Mouse (Mus musculus) frontal cortex, postnatal 36 days (tissue): ENCODE results near the gene Otos.

Source experiments
- DNase-seq, 2 experiments: peaks; one replicate each; pipeline ENCODE4 v3.0.0; 2022; ENCODE audit warnings: low spot score in 2 of 2

Otos gene

DNA sequence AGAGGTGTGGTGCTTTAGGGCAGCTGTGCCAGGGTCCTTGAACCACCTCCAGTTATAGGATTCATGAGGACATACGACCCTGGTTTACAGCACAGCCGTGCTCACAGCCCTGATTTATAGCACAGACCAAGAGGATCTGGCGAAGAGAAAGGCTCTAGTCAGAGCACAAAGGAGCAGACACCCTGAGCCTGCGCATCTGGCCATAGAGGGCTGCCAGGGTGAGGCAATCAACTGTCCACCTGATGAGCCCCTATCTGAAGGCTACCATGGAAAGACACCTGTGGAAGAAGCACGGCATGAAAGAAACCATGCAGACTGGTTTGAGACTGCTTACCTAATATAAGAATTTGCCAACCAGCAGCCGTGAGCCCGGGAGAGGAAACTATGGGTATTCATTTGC, 2.0 kb downstream of the Otos start:
- DNase-seq = no peak

DNA sequence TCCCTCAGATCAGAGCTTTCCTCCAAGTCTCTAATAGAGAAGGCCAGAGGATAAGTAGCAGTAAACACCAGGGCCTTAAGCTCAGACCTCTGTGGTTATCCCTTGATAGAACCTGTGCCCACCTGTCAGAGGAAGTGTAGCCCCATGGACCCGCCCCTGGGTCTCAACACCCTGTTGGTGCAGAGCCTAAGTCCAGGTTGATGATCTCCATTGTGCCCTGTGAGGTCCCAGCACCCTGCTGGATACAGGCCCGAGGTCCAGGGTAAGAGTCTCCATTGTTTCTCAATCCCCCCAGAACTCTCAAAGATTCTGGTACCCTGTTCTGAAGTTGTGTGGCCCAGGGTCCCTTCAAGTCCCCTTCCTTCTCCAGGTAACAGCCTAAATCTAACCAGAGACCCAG, 2.5 kb downstream of the Otos start:
- DNase-seq = no peak

DNA sequence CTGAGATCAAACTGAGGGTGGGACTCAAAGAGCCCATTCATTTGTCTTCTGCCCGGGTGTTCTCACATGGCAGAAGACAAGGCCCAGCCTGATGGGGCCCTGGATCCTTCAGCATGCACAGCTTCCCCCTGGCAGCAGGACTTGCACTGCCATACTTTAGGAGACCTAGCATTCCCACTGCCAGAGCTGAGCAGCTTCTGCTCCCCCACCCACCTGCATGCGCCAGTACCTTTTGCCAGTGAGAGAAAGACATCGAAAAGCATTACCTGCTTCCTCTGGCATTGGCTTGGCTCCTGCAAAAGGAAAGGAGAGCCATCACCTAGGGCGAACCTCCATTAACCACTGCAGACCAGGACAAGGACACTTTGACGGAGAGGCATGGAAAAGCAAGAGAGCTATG, 3.7 kb downstream of the Otos start:
- DNase-seq = no peak

DNA sequence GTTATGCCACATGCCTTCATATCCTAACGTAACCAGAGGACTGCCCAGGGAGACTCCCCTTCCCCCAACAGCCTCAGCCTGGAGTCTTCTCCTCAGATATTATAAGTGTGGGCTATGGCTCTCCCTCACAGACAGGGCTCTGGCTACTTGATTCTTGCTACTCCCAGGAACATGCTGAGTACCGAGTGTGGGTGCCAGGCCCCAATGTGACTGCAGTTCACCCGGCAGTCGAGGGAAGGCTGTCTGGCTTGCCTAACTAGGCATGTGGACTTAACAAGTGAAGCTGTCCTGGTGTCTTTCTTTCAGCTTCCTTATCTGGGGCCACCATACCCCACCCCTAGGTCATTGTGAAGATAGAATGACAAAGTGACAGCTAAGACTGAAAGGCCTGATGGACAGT, 5.0 kb downstream of the Otos start:
- DNase-seq = no peak

DNA sequence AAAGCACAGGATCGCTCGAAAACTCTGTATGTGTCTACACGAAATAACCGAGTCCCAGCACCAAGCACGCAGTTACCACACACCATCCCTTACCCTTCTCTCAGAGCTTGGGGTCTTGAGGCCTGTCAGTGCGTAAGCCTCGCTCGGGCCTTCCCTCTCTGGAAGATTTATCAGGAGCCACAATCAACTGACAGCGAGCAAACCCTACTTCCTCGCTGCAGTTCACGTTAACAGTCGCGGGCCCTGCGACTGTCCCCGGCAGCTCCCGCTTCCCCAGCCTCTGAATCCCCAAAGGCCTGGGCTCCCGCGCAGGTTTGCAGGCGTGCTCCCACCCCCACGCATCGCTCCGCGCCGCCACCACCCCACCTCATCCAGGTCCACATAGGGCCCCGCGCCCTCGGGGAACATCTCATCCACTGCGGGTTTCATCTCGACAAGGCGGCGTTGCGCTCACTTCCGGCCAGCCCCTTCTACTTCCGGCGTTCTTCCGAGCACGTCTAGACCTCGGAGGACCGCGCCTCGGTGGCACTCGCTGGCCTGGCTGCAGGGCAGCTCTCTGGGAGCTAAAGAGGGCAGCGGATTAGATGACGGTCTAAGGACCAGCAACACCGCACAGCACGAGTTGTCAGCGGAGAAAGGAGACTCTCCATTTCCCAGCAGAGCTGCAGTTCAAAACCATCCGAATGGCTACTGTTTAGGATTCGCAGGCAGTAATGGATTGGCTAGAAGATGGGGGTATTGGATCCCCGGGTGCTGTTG, 6.9 kb downstream of the Otos start, which contains the start of gene Cops9:
Cops9 (minus strand) TSS at position 472 of the 759 bp plus-strand sequence.
- DNase-seq = peak; percentile 91 to 92

DNA sequence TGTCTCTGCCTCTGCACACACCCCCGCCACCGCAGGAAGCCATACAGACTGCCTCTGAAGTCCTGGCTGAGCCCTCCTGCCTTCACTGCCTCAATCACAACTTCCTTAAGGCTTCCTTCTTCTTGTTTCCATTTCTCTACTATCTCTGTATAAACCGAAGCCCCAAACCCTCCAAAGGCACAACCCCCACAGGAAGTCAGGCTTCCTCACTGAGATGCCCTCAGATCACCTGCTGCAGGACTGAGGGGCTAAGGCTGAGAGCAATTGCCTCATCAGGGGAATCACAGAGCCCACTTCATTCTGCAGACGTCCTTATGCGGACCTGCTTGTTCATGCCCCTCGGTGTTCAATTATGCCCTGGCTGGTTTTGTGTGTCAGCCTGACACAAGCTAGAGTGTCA, 8.2 kb downstream of the Otos start:
- no peak for DNase-seq

DNA sequence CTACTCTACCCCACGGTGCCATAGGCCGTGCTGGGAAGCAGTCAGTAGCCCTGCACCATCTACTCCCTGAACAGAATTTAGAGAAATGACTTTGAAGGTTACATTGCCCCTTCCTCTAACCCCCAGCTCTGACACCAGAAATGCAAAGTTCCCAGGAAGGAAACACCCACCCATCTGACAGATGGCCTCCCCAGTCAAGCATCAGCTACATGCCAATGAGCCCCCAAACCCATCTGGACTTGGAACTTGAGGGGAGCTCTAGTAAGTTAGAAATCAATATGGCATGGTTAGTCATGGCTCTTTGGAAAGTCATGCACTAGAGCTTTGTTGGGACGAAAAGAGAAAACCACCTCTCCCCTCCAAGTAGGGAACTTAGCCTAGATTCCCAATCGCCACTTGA, 9.9 kb downstream of the Otos start:
- DNase-seq = no peak

DNA sequence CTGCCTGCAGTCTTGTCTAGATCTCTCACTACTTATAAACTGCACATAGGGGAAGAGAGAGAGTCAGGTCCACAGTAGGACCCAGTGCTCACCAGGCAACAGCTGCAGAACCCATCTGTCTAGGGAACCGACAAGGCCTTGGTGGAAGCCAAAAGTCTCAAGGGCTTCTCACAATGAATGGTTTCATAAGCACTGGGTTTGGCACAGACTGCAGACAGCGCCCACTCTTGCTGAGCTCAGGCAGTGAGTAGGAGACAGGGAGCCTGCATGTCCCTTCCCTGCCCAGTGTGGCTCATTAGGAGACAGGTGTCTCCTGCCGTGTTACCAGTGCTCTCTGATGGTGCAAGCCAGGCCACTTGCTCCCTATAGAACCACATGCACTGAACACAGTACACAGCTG, 10.5 kb downstream of the Otos start:
- DNase-seq = peak; percentile 70 to 83

DNA sequence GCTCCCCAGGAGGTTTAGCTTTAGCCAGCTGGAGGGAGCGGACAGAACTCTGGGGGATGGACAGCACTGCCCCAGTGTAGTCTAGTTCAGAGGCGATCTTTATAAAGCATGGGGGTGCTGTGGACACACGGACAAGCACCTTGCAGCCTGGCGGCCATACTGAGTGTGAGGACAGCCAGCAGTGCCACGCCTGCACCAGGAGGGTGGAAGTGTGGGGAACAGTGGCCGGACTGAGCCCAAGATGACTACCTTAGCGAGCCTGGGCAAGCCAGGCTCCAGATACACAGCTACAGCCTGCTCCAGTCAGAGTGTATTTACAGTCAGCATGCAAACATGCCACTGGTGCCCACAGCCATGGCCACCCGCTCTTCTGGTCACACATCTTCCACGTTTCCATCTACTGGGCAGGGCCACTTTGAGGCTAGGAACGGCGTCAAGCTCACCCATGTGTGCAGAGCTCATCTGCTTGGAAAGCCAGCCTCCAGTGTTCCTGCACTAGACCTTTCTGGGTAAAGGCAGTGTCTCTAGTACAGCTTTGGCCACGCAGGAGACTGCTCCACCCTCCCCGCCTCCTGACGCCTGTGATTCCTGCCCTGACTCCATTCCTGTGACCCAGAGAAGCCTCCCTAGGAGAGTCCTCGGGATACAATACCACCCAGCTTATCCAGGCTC, 11.0 kb downstream of the Otos start:
- DNase-seq = no peak

DNA sequence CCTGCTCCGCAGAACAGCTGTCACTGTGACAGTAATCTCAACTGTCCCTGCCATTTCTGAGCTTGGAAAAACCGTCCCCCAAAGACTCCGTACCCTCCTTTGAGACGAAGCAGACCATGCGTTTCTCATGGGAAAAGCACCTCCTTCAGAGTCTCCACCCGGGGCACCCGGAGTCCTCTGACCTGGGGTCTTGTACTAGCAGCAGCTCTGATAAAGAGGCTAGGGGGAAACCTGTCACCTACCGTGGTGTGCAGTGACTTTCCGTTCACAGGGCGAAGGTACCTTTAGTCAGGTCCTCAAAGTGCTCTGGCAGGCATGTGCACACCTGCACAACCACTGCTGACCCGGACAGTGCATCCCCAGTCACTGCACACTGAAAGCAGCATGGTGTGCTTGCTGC, 12.0 kb downstream of the Otos start:
- no peak for DNase-seq

DNA sequence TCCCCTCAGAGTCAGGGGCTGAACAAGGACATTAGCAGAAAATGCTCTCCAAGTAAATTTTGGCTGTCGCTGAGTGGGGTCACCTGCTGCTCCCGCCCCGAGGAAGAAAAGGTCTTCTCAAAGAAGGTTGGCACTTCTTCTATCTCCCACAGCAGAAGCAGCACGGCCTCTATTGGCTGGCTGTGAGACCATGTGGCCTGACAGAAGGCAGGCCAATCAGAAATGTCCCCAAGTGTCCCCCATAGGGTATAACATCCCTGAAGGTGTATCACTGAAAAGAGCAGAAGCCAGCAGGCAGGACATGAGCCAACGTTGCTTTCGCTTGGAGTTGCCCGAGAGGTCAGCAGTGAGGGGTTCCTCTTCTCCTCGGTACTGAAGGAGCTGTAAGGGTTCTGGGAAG, 12.6 kb downstream of the Otos start:
- no peak for DNase-seq

DNA sequence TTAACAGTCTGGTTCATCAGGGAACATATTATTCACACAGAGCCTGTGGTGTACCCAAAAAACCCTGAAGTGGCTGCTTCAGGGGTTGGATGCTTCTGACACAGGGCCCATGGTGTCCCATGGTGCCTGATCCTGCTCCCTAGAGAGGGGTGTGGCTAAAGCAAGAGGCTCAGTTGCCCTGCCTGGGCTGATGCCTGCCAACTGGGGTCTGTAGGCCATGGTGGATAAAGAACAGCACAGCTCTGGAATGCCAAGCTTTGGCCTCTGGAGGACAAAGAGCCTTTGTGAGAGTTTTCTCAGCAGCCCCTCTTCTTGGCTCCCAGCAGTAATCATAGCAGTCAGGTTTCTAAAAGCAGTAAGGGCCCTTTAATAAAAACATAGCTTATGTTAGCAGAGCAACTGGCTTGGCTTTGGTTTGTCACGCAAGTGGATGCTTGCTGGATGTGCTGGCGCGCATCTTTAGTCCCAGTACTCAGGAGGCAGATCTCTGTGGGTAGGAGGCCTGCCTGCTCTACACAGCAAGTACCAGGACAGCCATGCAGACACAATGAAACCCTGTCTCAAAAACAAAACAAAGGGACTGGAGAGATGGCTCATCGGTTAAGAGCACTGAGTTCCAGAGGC, 13.6 kb downstream of the Otos start:
- no peak for DNase-seq

DNA sequence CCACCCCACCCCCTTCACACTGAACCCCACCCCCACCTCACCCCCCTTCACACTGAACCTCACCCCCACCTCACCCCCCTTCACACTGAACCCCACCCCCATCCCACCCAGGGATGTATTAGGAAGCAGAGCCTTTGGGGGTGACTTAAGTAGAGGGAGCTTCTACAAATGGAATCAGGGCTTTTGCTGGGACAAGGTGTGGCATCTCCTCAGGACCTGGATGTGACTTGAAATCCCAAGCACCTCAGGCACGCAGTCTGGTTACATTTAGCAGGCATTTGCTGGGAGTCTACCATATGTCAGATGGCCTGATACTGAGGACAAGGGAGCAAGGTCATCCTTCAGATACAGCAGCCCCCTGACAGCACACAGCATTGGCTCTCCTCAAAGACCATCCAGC, 14.1 kb downstream of the Otos start:
- no peak for DNase-seq

DNA sequence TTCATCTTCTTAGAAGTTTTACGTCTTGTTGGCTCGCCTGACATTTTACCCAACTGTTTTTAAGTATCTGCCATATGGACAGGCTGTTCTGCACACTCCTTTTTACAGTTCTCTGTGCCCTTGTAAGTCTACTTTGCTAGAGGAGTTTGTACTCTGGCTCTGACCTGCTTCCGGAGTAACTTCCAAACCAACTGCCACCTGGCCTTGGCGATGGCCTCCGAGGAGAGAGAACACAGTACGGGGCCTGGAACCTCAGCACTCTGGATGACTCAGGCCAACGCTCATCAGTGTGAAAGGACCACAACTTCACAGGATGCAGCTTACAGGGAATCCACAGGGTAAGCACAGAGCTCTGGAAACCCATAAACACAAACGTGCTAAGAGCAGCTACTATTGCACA, 14.9 kb downstream of the Otos start:
- DNase-seq = no peak

DNA sequence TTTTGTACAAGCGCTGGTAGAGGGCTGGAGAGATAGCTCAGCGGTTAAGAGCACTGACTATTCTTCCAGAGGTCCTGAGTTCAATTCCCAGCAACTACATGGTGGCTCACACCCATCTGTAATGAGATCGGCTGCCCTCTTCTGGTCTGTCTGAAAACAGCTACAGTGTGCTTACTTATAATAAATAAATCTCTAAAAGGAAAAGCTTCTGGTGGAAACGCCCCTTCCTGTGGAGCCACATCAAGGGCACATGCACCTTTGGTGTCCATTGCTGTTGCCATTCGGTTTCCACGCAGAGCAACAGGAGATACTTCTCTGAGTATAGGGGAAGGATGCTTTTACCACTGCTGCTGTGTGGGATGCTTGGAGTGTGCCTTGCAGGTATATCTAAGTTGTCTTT, 15.7 kb downstream of the Otos start:
- no peak for DNase-seq

DNA sequence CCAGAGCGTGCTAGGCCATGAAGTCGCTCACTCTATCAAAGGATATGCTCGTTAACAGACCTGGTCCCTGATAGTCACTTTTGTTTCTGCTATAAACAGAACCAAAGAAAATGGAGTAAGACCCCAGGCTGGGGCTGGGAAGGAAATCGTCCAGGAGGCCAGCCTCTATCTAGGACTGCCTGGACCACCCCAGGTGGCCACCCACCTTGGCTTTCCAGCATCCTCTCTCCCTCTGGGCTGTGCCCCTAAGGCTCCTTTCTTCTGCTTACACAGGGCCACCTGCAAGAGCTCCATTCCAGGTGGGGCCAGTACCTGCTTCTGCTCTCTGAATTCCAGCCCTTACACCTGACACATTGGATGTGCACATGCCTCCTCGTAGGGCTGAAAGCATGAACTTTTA, 16.4 kb downstream of the Otos start:
- DNase-seq = no peak

DNA sequence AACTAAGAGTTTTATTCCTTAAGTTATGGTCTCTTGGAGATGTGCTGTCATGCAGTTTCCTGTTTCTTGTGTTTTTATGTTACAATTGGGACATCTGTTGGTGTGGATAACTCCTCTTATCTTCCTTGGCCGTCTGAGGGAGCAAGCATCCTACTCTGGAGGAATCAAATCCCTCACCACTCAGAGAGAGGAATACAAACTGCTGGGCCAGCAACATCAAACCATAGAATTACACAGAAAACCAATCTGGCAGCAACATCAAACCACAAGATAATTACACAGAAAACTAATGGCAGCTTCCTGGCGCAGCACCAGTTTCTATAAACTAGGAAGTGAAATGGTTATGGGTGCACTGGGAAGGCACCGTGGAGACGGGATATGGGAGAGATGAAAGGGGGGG, 20.4 kb downstream of the Otos start:
- DNase-seq = no peak

DNA sequence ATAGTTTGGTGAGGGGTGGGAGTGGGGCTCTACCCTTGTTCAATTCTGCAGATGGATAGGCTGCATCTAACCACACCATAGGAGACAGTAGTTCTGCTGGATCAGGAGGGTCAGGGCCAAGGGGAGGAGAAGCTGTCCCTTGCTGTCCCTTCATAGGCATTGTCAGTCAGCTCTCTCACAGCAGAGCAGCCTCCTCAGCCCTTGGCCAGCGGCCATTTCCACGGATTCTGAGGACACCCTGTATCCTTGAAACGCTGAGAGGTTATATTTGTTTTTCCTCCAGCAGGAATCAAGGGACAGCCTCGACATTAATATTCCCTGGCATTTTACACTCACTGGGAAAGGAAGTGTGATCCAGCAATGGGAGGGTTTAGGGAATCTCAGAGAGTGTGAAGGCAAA, 30.3 kb downstream of the Otos start:
- no peak for DNase-seq

DNA sequence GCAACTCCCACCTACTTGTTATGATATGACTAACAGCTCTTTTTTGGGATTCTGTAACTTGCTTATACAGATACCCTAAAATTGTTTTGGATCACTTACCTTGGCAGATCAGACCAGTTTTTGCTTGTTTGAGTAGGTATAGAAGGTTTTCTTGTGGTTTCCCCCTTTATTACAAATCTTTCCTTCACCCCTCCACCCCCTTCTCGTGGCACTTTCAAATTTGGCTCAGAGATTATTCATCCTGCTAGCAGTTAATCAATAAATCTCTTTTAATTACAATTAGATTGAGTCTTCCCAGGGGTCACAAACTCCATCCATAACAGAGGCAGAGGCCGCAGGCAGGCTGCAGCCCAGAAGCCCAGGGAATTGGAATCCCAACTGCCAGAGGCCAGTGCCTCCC, 31.2 kb downstream of the Otos start, which contains the start of gene Olfr12:
Olfr12 (plus strand) TSS at position 301 of the 400 bp plus-strand sequence.
- DNase-seq = no peak

DNA sequence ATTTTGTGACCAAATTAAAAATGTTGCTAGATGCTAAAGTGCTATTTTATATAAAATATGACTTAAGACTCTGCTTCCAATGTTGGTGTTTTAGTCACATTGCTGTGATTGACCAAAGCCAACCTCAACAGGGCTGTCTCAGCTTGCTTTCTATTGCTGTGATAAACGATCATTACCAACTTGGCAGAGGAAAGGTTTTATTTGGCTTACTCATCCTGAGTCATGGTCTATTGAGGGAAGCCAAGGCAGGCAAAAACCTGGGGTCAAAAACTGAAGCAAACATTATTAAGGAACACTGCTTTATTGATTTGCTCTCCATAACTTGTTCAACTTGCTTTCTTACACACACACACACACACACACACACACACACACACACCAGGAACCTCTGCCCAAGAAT, 32.6 kb downstream of the Otos start:
- DNase-seq = no peak

DNA sequence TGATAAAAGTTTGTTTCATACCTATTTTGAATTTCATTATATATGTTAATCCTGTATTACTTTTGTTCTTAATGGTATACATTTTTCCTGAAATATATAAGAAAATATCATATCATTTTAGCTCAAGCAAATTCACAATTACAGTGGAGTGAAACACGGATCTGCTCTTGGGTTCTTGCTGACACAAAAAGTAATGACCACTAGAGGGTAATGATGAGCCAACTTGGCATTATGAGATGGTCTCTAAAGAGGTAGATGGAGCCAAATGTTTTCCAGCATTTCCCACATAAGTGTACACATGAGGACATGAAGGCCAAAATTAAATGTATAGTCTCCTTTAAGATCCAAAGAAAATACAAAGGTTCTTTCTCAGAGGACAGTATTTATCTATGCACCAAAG, 34.1 kb downstream of the Otos start:
- DNase-seq = peak in 1 of 2 experiments; percentile 22

DNA sequence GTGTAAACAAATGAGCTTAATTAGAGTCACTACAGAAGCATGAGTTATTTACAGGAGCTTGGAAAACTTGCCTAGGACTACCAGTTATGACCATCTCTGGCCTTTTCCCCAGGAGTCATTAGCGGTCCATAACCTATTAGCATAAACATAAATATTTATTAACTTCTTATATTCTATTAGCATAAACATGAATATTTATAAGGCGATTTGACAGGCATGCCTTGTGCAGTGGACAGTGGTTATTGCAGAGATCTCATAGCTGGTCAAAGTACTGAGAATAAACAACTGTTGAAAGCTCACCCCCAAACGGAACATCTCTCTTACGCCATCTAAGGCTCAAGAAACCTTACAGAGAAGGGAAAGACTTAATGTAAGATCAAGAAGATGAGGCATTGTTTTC, 35.5 kb downstream of the Otos start:
- DNase-seq = no peak

DNA sequence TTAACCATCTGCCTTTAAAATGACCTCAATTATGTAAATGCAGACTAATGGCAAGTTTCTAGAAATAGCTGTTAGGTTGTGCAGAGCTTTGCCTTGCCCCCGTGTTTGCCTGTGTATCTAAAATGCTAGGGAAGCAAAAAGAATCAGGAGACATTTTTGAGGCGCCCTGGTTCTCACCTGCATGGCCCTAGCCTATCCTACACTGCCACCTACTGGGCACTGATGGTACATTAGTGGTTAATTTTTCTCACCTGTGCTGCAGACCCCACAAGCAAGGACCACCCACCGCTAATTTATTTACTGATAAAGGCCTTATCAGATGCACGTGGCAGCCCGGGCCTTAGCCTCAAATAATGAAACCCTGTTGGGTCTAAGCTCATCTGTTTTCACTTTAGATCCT, 37.6 kb downstream of the Otos start:
- DNase-seq = peak; percentile 45 to 69
